Mouse (Mus musculus): ENCODE measurements at regions not wholly inside any gene's neighbourhood (a gene's known extent, or its start where the extent isn't known, plus 50 kb on each side); places are given as distances from the start of the nearest gene placed in this dataset.
A peak's percentile ranks its signal among the peaks of the same experiment; 100 is the strongest.

DNA sequence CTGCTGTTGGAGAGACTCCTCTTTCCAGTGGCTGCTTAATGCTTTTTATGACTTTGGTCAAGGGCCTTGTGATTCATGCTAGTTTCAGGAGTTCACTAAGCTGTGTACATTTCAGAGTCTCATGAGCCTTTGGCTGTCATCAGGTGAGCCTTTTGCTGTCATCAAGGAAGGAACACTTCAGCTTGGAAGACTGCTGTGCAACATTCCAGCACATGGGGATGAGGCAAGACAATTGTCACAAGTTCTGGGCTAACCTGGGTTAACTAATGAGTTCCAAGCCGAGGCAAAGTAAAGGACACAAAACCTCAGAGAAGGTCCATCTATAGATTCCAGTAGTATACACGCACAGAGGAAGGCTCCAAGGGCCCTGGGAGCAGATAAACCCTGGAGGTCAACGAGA is 124.8 kb upstream of the Eef2kmt start:
- no peak for DNase-seq (ENCODE audit: low spot score in 2 of 2)

DNA sequence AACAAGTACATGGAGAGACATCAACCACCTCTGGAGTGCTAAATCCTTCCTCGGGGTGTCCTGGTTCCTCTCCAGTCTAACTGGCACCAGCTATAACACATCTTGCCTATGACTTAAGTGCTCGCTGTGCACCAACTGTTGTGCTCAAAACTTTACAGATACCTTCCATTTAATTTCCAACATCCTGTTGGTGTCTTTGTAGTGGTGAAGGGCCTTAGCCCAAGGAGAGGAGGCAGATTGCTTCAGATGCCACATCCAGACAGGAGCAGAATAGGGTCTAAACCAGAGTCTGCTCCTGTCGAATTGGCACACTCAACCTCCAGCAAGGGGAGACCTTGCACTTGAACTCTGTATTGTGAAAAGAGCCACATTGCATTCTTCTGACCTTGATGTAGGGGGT is 121.2 kb upstream of the Eef2kmt start:
- DNase-seq (ENCODE audit: low spot score in 2 of 2), result no peak

GRCm38 (mm10) chr16:5374818-5375605 is 119.2 kb upstream of the Eef2kmt start:
- DNase-seq (ENCODE audit: low spot score in 2 of 2), result no peak

GRCm38 (mm10) chr16:5371175-5371893 is 115.6 kb upstream of the Eef2kmt start:
- DNase-seq (ENCODE audit: low spot score in 2 of 2), result no peak

- no peak for DNase-seq (ENCODE audit: low spot score in 2 of 2)
Observed at GRCm38 (mm10) chr16:5370496-5370895, 114.7 kb upstream of the Eef2kmt start.

GRCm38 (mm10) chr16:5368897-5369558 is 113.2 kb upstream of the Eef2kmt start:
- no peak for DNase-seq (ENCODE audit: low spot score in 2 of 2)

GRCm38 (mm10) chr16:5368357-5368756 is 112.6 kb upstream of the Eef2kmt start:
- no peak for DNase-seq (ENCODE audit: low spot score in 2 of 2)

GRCm38 (mm10) chr16:5367581-5368119 is 111.9 kb upstream of the Eef2kmt start:
- DNase-seq (ENCODE audit: low spot score in 2 of 2), result no peak

GRCm38 (mm10) chr16:5366021-5366420 is 110.2 kb upstream of the Eef2kmt start:
- no peak for DNase-seq (ENCODE audit: low spot score in 2 of 2)

DNA sequence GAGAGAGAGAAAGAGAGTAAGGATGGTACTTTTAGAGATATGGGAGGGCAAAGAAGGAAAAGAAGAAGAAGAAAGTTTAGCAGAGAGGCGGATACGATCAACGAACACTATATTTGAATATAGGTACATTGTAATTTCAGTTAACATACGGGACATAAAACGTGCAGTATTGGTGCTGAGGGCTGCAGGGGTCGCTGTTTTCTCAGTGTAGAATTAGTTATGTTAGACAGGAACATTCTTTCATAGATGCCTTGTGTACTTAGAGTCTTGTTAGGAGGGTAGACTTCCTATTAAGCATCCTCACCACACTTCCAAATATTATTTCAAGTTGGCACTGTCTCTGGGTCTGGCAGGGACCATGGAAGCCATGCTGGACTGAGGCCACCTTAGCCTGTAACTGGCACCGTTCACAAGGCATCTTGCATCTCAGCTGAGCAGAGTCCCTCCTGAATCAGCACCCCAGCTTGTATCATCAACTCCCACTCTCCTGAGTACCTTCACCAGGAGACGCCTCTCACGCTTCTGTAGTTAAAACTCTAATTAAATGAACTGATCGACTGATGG is 107.3 kb upstream of the Eef2kmt start:
- DNase-seq (ENCODE audit: low spot score in 2 of 2), result no peak

DNA sequence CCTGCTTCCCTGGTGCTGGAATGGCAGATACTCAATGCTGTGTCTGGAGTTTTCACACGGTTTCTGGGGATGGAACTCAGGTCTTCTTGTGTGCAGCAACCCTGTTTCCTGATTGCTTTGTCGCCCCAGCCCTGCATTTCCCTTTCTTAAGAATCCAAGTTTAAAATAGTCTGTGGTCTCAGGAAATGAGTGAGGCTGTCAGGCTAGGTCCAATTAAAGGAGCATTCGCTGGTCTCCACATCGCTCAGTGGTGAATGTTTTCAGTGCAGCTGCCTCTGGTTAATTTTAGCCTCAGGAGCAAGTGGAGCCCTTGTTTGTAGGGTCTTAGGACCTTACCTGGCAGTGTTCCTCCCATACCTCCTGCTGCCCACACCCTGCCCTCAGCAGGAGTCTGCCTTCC is 103.4 kb upstream of the Eef2kmt start:
- DNase-seq (ENCODE audit: low spot score in 2 of 2), result no peak

DNA sequence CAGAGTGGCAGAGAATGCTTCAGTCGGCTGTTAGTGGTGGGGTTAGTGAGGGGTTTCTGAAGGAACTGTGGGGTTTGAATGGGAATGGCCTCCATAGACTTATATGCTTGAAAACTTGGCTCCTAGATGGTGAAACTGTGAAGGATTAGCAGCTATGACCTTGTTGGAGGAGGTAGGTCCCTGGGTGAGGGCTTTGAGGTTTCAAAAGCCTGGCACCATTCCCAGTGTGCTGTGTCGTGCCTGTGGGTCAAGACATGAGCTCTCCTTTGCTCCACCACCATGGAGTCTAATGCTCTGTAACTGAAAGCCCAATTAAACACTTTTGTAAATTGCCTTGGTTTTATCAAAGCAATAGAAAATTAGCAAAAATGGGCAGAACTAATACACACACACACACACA is 98.1 kb upstream of the Eef2kmt start:
- no peak for DNase-seq (ENCODE audit: low spot score in 2 of 2)

GRCm38 (mm10) chr16:5351890-5352571 is 96.2 kb upstream of the Eef2kmt start:
- peak in 1 of 2 experiments; percentile 11 for DNase-seq (ENCODE audit: low spot score in 2 of 2)

DNA sequence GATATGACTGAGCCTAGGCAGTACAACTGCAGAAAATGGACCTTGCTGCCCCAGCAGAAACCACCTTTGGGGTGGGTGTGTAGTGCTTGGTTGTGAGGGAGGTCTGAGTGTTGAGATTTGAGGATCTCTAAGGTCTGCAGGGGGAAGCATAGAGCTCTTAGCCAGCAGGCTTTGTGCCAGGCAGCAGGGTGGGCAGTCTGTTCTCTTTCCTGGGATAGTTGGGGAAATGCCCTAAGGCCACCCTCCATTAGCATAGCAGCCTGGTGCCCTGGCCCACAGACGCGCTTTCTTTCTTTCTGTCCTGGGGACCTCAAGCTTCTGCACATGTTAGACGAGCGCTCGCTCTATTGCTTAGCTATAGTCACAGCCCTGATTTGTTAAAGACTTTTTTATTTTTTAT is 91.4 kb upstream of the Eef2kmt start:
- no peak for DNase-seq (ENCODE audit: low spot score in 2 of 2)

DNA sequence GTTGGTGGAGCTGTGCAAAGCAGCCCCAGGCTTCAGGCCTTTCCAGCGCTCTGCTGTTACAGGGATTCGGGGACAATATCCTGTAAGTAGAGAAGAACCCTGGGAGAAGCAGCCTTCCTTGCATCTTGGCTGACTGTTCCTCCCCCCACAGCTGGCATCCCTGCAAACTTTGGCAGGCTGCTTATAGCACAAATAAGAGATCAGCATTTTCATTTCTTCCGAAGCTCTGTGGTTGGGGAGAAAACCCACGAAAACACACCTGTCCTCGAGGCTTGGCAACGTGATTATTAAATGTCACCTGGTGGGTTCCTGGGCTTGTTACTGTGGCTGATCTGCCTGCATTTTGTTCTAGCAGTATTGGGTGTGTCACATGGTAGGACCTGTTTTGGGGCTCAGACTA is 86.5 kb upstream of the Eef2kmt start:
- no peak for DNase-seq (ENCODE audit: low spot score in 2 of 2)

DNA sequence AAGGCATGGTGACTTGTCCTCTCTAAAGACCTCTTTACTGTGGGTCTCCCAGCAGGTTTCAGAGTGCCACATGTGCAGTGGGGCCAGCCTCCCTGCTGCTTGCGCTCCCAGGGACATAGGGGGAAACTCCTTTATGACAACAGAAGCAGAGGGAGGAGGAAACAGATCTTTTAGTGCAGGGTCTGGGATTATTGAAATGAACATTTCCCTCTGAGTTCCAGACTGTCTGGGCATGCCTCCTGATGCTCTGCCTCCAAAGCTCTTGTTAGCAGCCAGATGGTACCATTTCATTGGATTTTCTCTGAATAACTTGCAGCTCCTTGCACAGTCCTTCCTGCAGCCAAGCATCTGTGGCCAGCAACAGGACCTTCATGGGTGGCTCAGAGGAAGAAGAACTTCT is 60.5 kb upstream of the Eef2kmt start:
- no peak for DNase-seq (ENCODE audit: low spot score in 2 of 2)

- no peak for DNase-seq (ENCODE audit: low spot score in 2 of 2)
Observed at GRCm38 (mm10) chr16:5313261-5313660, 57.5 kb upstream of the Eef2kmt start.

GRCm38 (mm10) chr16:5311456-5311855 is 55.7 kb upstream of the Eef2kmt start:
- DNase-seq (ENCODE audit: low spot score in 2 of 2), result no peak

DNA sequence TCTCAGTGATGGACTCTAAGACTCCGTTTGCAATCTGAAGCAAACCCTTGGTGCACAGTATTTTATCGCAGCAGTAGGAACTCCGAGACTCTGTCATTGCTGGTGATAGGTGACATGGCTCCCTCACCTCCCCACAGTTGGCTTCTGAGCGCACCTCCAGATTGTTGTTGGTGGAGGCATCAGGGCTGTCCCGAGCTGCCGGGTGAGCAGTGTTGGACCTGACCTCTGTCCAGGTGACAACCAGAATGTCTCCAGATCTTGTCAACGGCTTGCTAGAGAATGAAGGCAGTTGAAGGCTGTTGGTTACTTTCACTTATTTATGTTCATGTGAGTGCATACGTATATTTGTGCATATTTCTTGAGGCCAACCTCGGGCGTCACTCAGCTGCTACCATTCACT is 55.0 kb upstream of the Eef2kmt start:
- no peak for DNase-seq (ENCODE audit: low spot score in 2 of 2)

- no peak for DNase-seq (ENCODE audit: low spot score in 2 of 2)
Observed at GRCm38 (mm10) chr16:5307761-5308160, 52.0 kb upstream of the Eef2kmt start.

DNA sequence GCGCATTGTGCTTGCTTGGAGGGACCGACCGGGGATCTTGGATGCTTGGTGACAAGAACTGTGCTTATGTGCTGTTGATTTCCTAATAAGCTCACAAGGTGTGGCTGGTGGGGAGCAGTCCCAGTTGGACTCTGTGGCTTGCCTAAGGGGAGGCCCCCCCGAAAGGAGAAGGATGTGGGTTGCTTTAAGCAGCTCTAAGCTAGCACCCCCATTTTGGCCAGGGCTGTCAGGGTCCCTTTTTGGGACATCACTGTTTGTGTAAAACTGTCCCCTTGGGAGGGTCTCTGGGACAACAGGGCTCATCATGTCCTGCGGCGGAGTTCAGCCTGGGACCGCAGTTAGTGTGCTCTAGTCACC is 51.4 kb upstream of the Eef2kmt start:
- DNase-seq (ENCODE audit: low spot score in 2 of 2), result no peak

Data from urinary bladder, postnatal 36 days (tissue).